Mouse (Mus musculus): ENCODE results near the gene Mllt10. TPM values are rescaled to one million over a fixed set of nuclear protein-coding genes. Genes with fewer than 3 reads are reported as not detected.
A peak's percentile ranks its signal among the peaks of the same experiment; 100 is the strongest.

The Mllt10 gene
- polyA plus RNA-seq, 1 experiment from 2014 or later: 36.4 TPM

DNA sequence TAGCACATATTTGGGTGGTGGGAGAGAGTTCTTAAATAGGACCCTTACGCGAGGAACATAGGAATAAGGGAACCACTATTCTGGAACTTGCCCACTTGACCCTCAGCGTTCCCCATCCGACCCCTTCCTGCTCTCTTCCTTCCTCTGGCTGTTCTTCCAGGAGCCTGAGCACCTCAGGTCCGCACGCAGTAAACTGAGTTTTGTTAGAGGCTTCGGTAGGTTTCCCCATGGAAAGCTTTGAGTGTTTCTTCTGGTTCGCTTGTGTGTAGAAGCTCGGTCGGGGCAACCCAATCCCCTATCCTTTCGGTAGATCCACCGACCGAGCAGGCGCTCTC, 29.3 kb upstream of the Mllt10 start:
- Histone ChIP-seq H3K9me3 (replicated peaks; ENCODE audit: control insufficient read depth, low read length) (no peaks in the 10 kb centered on the region), H3K4me3 (ENCODE audit: low read depth, low read length) (peak overlapping the region; percentile 73), H3K4me1 (ENCODE audit: control insufficient read depth, insufficient read depth, low read length) (peaks cover 11% of the 10 kb centered on the region; the same call in 1 of the 2 replicates), H3K9ac (ENCODE audit: low read depth, low read length) (peak overlapping the region; percentile 98), H3K36me3 (ENCODE audit: control insufficient read depth, insufficient read depth, low read length) (no peaks in the 10 kb centered on the region), H3K4me2 (peak overlapping the region; percentile 98), H3K27me3 (ENCODE audit: control insufficient read depth, insufficient read depth, low read length) (no peaks in the 10 kb centered on the region), H3K27ac (ENCODE audit: low read depth, low read length) (peak overlapping the region; percentile 35)
- ATAC-seq (replicated peaks; ENCODE audit: insufficient number of reproducible peaks, low FRiP score, low TSS enrichment): no peak
- WGBS (ENCODE audit: insufficient replicate concordance): 3% methylated on average over 14 of the region's 14 CpGs

DNA sequence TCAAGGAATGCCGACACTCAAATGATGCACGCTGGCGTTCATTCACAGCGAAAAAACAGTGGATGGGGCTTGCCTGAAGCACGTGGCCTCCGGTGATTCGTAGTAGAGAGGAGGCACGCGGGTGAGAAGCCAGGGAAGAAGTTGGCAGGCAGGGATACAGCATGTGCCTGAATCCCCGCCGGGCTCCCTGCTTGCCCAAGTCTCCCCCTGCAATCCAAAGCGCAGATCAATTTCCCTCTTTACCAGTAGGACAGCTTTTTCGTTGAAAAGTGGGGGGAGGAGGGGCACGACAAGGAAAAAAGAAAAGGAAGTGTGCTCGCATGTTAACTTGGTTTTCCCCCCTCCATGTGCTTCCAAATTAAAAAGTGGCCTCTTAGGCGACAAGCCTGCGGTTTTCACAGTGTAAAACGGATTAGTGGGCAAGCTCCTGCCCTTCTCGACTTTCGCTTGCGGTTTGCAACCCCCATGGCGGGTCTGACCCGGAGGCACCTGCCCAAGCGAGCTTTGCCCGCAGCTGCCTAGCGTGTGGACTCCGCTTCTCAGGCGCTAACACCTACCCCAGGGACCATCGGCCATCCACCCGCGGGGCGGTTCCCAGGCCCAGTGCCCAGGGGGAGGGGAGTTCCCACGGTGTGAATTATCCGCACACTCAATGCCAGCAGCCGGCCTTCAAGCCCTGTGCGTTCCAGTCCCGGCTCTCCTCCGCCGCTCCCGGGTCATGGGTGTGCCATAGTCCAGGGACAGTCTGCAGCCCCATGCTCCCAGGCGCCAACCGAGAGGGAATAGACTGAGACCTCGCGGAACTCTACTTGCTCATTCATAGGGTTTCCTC, 28.7 kb upstream of the Mllt10 start:
- H3K36me3 ChIP-seq (ENCODE audit: control insufficient read depth, insufficient read depth, low read length): no peaks in the 10 kb centered on the region
- peaks cover 13% of the 10 kb centered on the region; the same call in 1 of the 2 replicates for H3K4me1 ChIP-seq (ENCODE audit: control insufficient read depth, insufficient read depth, low read length)
- peak overlapping the region; percentile 73 for H3K4me3 ChIP-seq (ENCODE audit: low read depth, low read length)
- no peaks in the 10 kb centered on the region for H3K9me3 ChIP-seq (replicated peaks; ENCODE audit: control insufficient read depth, low read length)
- WGBS (ENCODE audit: insufficient replicate concordance): under 1% methylated on average over 44 of the region's 44 CpGs
- H3K27me3 ChIP-seq (ENCODE audit: control insufficient read depth, insufficient read depth, low read length): no peaks in the 10 kb centered on the region
- H3K9ac ChIP-seq (ENCODE audit: low read depth, low read length): peak overlapping the region; percentile 98
- ATAC-seq (replicated peaks; ENCODE audit: insufficient number of reproducible peaks, low FRiP score, low TSS enrichment): peak; percentile 24
- H3K27ac ChIP-seq (ENCODE audit: low read depth, low read length): peak overlapping the region; percentile 35
- peak overlapping the region; percentile 98 for H3K4me2 ChIP-seq

DNA sequence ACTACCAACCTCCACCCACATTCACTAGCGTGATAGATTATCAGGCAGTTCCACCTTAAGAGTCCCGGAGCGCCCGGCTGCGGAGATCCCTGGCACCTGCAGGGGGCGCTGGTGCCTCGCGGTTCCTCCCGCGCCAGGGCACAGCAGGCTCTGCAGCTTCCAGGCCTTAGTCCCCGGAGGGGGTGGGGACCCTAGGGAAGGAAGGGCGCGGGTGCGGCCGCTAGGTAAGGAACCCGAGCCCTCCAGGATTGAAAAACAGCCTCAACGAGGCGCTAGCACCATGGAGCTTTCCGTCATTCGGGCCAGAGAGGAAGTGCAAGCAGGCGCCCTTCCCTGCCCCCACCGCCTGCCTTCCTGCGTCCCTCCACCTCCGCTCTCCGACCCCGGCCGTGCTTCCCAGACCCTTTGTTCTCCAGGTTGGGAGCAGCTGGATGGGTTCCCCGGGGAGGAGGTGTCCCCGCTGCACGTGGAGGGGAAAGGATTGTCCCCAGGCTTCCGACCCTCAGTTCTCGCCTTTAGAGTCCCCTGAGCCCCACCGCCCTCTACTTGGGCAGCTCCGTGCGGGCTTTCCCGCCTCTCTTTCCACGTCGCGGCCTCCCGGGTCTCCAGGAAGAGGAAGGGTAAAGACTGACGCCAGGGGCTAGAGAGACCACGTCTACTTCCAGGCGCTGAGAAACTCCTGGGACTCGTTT, 27.4 kb upstream of the Mllt10 start:
- H3K4me1 ChIP-seq (ENCODE audit: control insufficient read depth, insufficient read depth, low read length): peaks cover 21% of the 10 kb centered on the region
- no peaks in the 10 kb centered on the region for H3K9me3 ChIP-seq (replicated peaks; ENCODE audit: control insufficient read depth, low read length)
- H3K27me3 ChIP-seq (ENCODE audit: control insufficient read depth, insufficient read depth, low read length): no peaks in the 10 kb centered on the region
- peak overlapping the region; percentile 73 for H3K4me3 ChIP-seq (ENCODE audit: low read depth, low read length)
- under 1% methylated on average over 44 of the region's 44 CpGs for WGBS (ENCODE audit: insufficient replicate concordance)
- H3K36me3 ChIP-seq (ENCODE audit: control insufficient read depth, insufficient read depth, low read length): no peaks in the 10 kb centered on the region
- H3K4me2 ChIP-seq: peak overlapping the region; percentile 98
- peak; percentile 86 for ATAC-seq (replicated peaks; ENCODE audit: insufficient number of reproducible peaks, low FRiP score, low TSS enrichment)
- H3K27ac ChIP-seq (ENCODE audit: low read depth, low read length): peak overlapping the region; percentile 100
- H3K9ac ChIP-seq (ENCODE audit: low read depth, low read length): peak overlapping the region; percentile 98

DNA sequence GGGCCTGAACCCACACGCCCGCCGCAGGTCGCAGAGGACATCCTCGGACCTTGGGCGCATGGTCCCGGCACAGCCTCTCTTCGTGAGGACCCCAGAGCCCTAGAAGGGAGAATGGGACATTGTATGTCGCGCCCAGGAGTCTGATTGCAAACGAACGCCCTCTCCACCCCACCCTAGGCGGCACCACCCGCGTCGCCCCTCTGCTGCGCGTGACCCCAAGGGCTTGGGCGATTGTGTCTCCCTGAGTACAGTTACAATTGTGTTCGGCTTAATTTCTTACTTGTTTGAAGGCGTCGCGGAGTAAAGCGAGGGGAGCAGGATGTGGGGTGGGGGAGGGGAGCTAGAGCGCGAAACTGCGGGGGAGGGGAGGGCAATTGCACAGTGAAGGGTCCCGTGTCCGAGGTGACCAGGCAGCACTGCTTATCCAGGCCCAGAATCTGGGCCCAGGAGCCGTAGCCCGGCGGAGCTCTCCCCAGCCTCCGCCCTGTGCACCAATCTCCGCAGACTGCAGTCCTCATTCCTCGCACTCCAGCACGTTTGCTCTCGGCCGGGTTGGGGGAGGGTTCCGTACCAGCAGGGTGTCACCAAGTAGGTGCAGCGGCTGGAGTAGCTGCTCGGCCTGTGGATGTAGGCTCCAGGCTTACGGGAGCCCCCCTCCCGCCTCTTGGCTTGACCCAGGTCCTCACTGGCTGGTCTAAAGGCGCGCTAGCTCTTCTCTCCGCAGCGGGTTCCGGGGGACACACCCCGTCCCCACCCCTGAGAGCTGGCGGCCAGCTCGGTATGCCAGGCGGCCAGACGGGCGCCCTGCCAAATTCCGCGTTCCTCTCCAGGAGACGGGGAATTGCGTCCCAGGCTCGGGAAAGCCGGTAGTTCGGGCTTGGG, 26.7 kb upstream of the Mllt10 start:
- peak overlapping the region; percentile 73 for H3K4me3 ChIP-seq (ENCODE audit: low read depth, low read length)
- peak overlapping the region; percentile 98 for H3K9ac ChIP-seq (ENCODE audit: low read depth, low read length)
- WGBS (ENCODE audit: insufficient replicate concordance): under 1% methylated on average over 61 of the region's 61 CpGs
- peak; percentile 71 for ATAC-seq (replicated peaks; ENCODE audit: insufficient number of reproducible peaks, low FRiP score, low TSS enrichment)
- H3K4me2 ChIP-seq: peak overlapping the region; percentile 98
- peaks cover 29% of the 10 kb centered on the region for H3K4me1 ChIP-seq (ENCODE audit: control insufficient read depth, insufficient read depth, low read length)
- no peaks in the 10 kb centered on the region for H3K36me3 ChIP-seq (ENCODE audit: control insufficient read depth, insufficient read depth, low read length)
- H3K27ac ChIP-seq (ENCODE audit: low read depth, low read length): peak overlapping the region; percentile 100
- no peaks in the 10 kb centered on the region for H3K27me3 ChIP-seq (ENCODE audit: control insufficient read depth, insufficient read depth, low read length)
- no peaks in the 10 kb centered on the region for H3K9me3 ChIP-seq (replicated peaks; ENCODE audit: control insufficient read depth, low read length)

DNA sequence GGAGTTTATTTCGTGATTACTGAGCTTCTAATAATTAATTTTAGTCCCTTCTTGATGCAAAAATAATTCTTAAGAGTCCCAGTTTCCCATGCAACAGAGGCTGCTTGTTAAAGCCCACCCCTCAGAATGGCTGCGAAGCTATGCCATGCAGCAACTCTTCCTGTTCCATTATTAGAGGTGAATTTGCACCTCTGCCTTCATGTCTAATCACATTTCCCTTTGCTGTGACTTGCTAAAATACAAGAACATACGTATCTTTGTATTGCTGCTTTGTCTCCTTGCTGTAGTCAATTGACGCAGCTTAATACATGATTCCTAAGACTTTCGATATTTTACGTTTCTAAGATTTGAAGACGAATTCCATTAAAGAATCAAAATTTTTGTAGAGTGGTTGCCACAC, 25.4 kb upstream of the Mllt10 start:
- Histone ChIP-seq H3K9ac (ENCODE audit: low read depth, low read length) (no peak overlapping the region), H3K4me3 (ENCODE audit: low read depth, low read length) (no peak overlapping the region), H3K27me3 (ENCODE audit: control insufficient read depth, insufficient read depth, low read length) (no peaks in the 10 kb centered on the region), H3K27ac (ENCODE audit: low read depth, low read length) (no peak overlapping the region), H3K9me3 (replicated peaks; ENCODE audit: control insufficient read depth, low read length) (no peaks in the 10 kb centered on the region), H3K4me2 (peak overlapping the region; percentile 29), H3K36me3 (ENCODE audit: control insufficient read depth, insufficient read depth, low read length) (no peaks in the 10 kb centered on the region), H3K4me1 (ENCODE audit: control insufficient read depth, insufficient read depth, low read length) (peaks cover 34% of the 10 kb centered on the region)
- WGBS (ENCODE audit: insufficient replicate concordance): 77% methylated on average over 7 of the region's 7 CpGs
- no peak for ATAC-seq (replicated peaks; ENCODE audit: insufficient number of reproducible peaks, low FRiP score, low TSS enrichment)

DNA sequence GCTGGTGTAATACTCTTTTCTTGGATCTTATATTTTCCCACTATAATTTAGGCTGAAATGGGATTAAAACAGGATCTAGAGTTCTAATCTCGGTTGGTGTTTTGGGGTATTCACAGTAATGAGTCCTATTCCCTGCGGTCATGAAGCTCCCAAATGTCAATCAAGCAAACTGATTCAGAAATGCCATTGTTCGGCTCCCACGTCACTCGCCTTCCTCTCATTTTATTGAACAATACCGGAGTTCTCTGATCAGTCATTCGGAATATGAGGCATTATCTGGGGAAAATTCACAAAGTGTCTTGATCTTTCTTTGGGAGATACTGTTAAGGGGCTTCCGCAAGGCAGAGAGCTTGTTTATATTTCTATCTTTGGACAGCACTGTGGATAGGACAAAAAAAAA, 24.5 kb upstream of the Mllt10 start:
- peak overlapping the region; percentile 8; the same call in 1 of the 2 replicates for H3K4me3 ChIP-seq (ENCODE audit: low read depth, low read length)
- no peak overlapping the region for H3K27ac ChIP-seq (ENCODE audit: low read depth, low read length)
- no peaks in the 10 kb centered on the region for H3K36me3 ChIP-seq (ENCODE audit: control insufficient read depth, insufficient read depth, low read length)
- H3K27me3 ChIP-seq (ENCODE audit: control insufficient read depth, insufficient read depth, low read length): no peaks in the 10 kb centered on the region
- peaks cover 34% of the 10 kb centered on the region for H3K4me1 ChIP-seq (ENCODE audit: control insufficient read depth, insufficient read depth, low read length)
- ATAC-seq (replicated peaks; ENCODE audit: insufficient number of reproducible peaks, low FRiP score, low TSS enrichment): no peak
- peak overlapping the region; percentile 88 for H3K4me2 ChIP-seq
- peak overlapping the region; percentile 94 for H3K9ac ChIP-seq (ENCODE audit: low read depth, low read length)
- WGBS (ENCODE audit: insufficient replicate concordance): 31% methylated on average over 8 of the region's 8 CpGs
- no peaks in the 10 kb centered on the region for H3K9me3 ChIP-seq (replicated peaks; ENCODE audit: control insufficient read depth, low read length)

DNA sequence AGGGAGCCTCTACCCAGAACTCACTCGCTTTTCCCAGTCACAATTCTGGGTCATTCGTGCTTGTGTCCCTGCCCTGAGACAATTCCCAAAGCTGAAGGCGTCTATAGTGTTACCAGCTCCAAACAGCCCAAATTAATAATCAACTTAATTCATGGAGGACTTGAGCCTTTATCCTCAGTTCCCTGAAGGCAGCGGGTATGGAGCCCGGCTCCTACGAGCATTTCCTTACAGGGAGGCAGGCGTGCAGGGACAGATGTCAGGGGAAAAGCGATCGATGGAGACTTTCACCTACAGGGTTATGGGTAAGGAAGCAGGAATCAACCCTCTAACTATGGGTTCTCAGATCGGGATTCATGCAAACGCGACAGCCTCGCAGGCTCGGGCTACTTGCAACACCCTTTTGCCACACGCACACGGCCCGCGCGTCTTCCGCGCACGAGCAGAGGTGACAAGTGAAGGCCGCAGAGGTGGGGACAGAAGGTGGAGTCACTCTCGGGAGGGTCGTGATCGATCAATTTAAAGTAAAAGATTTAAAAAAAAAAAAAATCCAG, 23.7 kb upstream of the Mllt10 start:
- Histone ChIP-seq H3K27ac (ENCODE audit: low read depth, low read length) (0 out of 2 replicates have a peak overlapping the region, but pooled peaks have one; percentile 57), H3K9me3 (replicated peaks; ENCODE audit: control insufficient read depth, low read length) (no peaks in the 10 kb centered on the region), H3K9ac (ENCODE audit: low read depth, low read length) (peak overlapping the region; percentile 94), H3K4me1 (ENCODE audit: control insufficient read depth, insufficient read depth, low read length) (peaks cover 34% of the 10 kb centered on the region), H3K4me2 (peak overlapping the region; percentile 88), H3K4me3 (ENCODE audit: low read depth, low read length) (peak overlapping the region; percentile 44), H3K27me3 (ENCODE audit: control insufficient read depth, insufficient read depth, low read length) (no peaks in the 10 kb centered on the region), H3K36me3 (ENCODE audit: control insufficient read depth, insufficient read depth, low read length) (no peaks in the 10 kb centered on the region)
- WGBS (ENCODE audit: insufficient replicate concordance): 3% methylated on average over 26 of the region's 26 CpGs
- ATAC-seq (replicated peaks; ENCODE audit: insufficient number of reproducible peaks, low FRiP score, low TSS enrichment): no peak

Data from heart, embryonic 11.5 days (tissue).